Mouse (Mus musculus) midbrain, embryonic 11.5 days (tissue): Measurements from ENCODE around the gene Fndc9. TPM values are rescaled to one million over a fixed set of nuclear protein-coding genes. Genes with fewer than 3 reads are reported as not detected.

Experiments
- polyA plus RNA-seq: library from polyadenylated mRNA; unstranded; fragments of >200 nt; fragmentation: Nextera tagmentation; extraction: Ambion mirVana; gene quantifications from 2 replicates; pipeline ENCODE4 v1.2.1, GENCODE M21; 2014

Fndc9 gene
- polyA plus RNA-seq, 1 experiment from 2014 or later: 1.2 TPM

Other genes with a start within 250 kb of the Fndc9 start
- gene Gm12166, start 183.2 kb upstream of the Fndc9 start, polyA plus RNA-seq: 1.4 and 2.5 TPM in 2 replicates
- gene Adam19, start 179.5 kb upstream of the Fndc9 start, polyA plus RNA-seq: 6.1 and 6.6 TPM in 2 replicates
- 1.0 and 1.4 TPM in 2 replicates for gene Nipal4, start 69.0 kb upstream of the Fndc9 start, polyA plus RNA-seq
- gene Cyfip2, start 77.3 kb downstream of the Fndc9 start, polyA plus RNA-seq: 34.0 and 40.4 TPM in 2 replicates
- gene Itk, start 154.0 kb downstream of the Fndc9 start, polyA plus RNA-seq: not detected in 2 replicates
- not detected in 2 replicates for gene Fam71b, start 161.0 kb downstream of the Fndc9 start, polyA plus RNA-seq
- gene Med7, start 201.4 kb downstream of the Fndc9 start, polyA plus RNA-seq: 110 and 117 TPM in 2 replicates
- gene Havcr2, start 219.4 kb downstream of the Fndc9 start, polyA plus RNA-seq: 0.17 and 0.20 TPM in 2 replicates